Mouse (Mus musculus) limb, embryonic 12.5 days (tissue): ENCODE data around the gene Sema6d. TPM values are rescaled to one million over a fixed set of nuclear protein-coding genes. Genes with fewer than 3 reads are reported as not detected.

Experiments used
- ATAC-seq: fragments of 200-750 bp; cut with Nextera tagmentation; 2 replicates; pipeline ENCODE4 v1.8.0; 2017; ENCODE audit warnings: low read depth, moderate TSS enrichment; ENCODE audit not compliant: insufficient number of reproducible peaks, insufficient read depth, low FRiP score, low TSS enrichment
- H3K27ac ChIP-seq: fragments of 300-500 bp; sonication (generic); 2 replicates; pipeline ENCODE4 v1.5.1; 2016; ENCODE audit warnings: mild to moderate bottlenecking, moderate library complexity
- H3K27me3 ChIP-seq: fragments of 300-500 bp; sonication (generic); 2 replicates; pipeline ENCODE4 v1.6.1; 2016; ENCODE audit warnings: mild to moderate bottlenecking, moderate library complexity
- H3K36me3 ChIP-seq: fragments of 300-500 bp; sonication (generic); 2 replicates; pipeline ENCODE4 v1.6.1; 2016; ENCODE audit warnings: mild to moderate bottlenecking, moderate library complexity
- H3K4me1 ChIP-seq: fragments of 300-500 bp; sonication (generic); replicated peaks from 2 replicates; pipeline ENCODE4 v1.6.1; 2016
- H3K4me2 ChIP-seq: fragments of 300-500 bp; sonication (generic); 2 replicates; pipeline ENCODE4 v1.6.1; 2016; ENCODE audit warnings: mild to moderate bottlenecking, moderate library complexity
- H3K4me3 ChIP-seq: fragments of 300-500 bp; sonication (generic); replicated peaks from 2 replicates; pipeline ENCODE4 v1.5.1; 2016; ENCODE audit warnings: mild to moderate bottlenecking
- H3K9ac ChIP-seq: fragments of 300-500 bp; sonication (generic); replicated peaks from 2 replicates; pipeline ENCODE4 v1.6.1; 2016; ENCODE audit warnings: mild to moderate bottlenecking, moderate library complexity
- H3K9me3 ChIP-seq: fragments of 300-500 bp; sonication (generic); 2 replicates; pipeline ENCODE4 v1.6.1; 2016; ENCODE audit warnings: mild to moderate bottlenecking, moderate library complexity
- WGBS: fragments of 180-500 bp; shearing (Covaris S2); methylation state at CpG from one replicate; pipeline ENCODE4 v1.1.7; 2016; 5-methylcytosine and 5-hydroxymethylcytosine counted together
- polyA plus RNA-seq: library from polyadenylated mRNA; unstranded; fragments of >200 nt; fragmentation: Nextera tagmentation; extraction: Ambion mirVana; gene quantifications from 2 replicates; pipeline ENCODE4 v1.2.1, GENCODE M21; 2016

Sema6d gene
- polyA plus RNA-seq, 1 experiment from 2014 or later, result 6.7 TPM

DNA sequence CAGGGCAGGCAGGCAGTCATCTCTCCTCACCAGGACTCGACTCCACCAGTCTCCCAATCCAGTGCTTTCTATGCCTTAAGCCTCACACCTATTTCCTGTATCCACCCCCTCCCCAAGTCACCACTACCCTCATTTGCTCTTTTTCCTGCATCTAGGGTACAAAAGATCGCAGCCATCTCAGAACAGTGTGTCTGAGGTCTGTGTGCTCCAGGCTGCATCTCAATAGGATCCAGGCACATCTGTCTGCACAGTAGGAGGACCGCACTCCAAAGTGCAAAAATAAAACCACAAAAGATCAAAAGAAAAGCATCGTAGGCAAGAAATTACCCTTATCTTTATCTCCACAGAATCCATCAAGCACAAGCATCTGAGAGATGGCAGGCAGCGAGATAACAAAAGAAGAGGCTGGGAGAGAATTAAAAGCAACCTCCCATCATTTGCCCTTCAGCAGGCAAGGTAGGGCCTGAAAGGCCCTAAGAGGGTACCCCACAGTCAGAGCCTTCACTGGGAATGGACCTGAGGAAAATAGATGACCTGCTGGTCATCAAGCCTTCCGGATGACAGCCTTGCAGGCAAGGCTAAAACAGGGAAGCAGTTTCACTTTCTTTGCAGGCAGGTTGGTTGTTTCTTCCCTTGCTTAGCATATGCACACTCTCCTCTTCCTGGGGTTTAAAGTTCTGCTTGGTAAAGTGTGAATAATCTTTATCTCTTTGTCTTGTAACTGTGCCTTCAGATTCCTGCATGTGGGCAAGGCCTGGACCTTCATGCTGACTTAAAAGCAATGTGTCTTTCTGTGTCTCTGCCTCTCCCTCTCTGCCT lies 145.7 kb downstream of the Sema6d start:
- Histone ChIP-seq H3K9me3 (no peaks in the 10 kb centered on the region), H3K27ac (no peak overlapping the region), H3K9ac (no peak overlapping the region), H3K27me3 (no peaks in the 10 kb centered on the region), H3K4me3 (no peak overlapping the region), H3K4me1 (no peaks in the 10 kb centered on the region), H3K4me2 (no peak overlapping the region), H3K36me3 (no peaks in the 10 kb centered on the region)
- WGBS, result 46% methylated on average over 6 of the region's 6 CpGs
- ATAC-seq, result no peak

DNA sequence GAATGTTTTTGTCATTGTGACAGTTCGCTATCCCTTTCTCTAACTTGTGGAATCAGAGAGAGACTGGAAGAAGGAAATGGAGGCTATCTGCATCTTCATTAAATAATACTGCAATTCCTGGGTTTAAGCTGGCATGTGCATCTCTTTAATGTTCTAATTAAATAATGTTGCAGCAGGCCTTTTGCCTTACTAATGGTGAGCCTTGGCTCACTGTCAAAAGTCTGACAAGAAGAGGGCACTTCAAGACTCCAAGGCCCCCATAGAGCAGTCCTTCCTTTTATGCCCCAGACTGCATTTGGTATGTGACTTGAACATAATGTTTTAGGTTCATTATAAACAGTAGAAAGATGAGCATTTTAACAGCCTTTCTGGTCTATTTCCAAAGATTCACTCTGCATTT lies 147.1 kb downstream of the Sema6d start:
- no peak overlapping the region for H3K27ac ChIP-seq
- 88% methylated on average over 1 of the region's 1 CpGs for WGBS
- no peak for ATAC-seq
- no peaks in the 10 kb centered on the region for H3K36me3 ChIP-seq
- no peak overlapping the region for H3K9ac ChIP-seq
- no peaks in the 10 kb centered on the region for H3K27me3 ChIP-seq
- no peak overlapping the region for H3K4me3 ChIP-seq
- H3K9me3 ChIP-seq, result no peaks in the 10 kb centered on the region
- H3K4me2 ChIP-seq, result no peak overlapping the region
- no peaks in the 10 kb centered on the region for H3K4me1 ChIP-seq

- no peaks in the 10 kb centered on the region for H3K9me3 ChIP-seq
- H3K27ac ChIP-seq, result no peak overlapping the region
- ATAC-seq, result no peak
- WGBS, result 72% methylated on average over 1 of the region's 1 CpGs
- H3K27me3 ChIP-seq, result no peaks in the 10 kb centered on the region
- no peak overlapping the region for H3K4me3 ChIP-seq
- H3K4me1 ChIP-seq, result no peaks in the 10 kb centered on the region
- no peaks in the 10 kb centered on the region for H3K36me3 ChIP-seq
- no peak overlapping the region for H3K4me2 ChIP-seq
- H3K9ac ChIP-seq, result no peak overlapping the region
Observed at GRCm38 (mm10) chr2:124243608-124244007, 153.8 kb downstream of the Sema6d start.

DNA sequence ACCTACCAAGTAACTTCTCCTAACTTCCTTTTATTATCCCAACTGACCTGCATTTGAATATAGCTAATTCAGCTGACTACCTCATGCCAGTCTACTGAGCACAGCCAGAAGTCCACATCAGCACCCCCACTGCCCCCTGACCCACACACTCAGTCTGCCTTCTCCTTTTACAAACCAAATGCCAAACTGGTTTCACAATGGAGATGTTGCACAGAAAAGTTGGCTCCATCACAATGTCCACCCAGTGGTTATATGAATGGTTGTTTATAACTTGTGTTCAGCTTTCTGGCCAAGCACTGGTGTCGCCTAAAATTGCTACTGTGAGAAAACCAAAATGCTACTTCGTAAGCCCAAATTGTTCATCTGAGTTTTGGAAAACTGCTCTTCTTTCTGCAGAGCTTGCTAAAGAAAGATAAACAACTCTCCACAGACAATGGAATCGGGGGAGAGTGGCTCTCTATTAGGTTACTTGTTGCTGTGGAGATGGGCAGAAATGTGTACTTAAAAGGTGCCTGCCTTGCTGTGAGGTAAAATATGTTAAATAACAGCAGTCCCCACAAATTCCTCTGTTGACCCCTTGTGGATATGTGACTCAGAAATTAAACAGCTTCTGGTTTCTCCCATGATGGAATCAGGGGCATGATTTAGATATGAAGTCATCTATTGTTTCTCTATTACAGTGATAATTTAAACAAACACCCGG lies 154.9 kb downstream of the Sema6d start:
- Histone ChIP-seq H3K4me2 (no peak overlapping the region), H3K27me3 (no peaks in the 10 kb centered on the region), H3K27ac (no peak overlapping the region), H3K9ac (no peak overlapping the region), H3K9me3 (no peaks in the 10 kb centered on the region), H3K4me1 (no peaks in the 10 kb centered on the region), H3K4me3 (no peak overlapping the region), H3K36me3 (no peaks in the 10 kb centered on the region)
- no peak for ATAC-seq
- 89% methylated on average over 4 of the region's 4 CpGs for WGBS

DNA sequence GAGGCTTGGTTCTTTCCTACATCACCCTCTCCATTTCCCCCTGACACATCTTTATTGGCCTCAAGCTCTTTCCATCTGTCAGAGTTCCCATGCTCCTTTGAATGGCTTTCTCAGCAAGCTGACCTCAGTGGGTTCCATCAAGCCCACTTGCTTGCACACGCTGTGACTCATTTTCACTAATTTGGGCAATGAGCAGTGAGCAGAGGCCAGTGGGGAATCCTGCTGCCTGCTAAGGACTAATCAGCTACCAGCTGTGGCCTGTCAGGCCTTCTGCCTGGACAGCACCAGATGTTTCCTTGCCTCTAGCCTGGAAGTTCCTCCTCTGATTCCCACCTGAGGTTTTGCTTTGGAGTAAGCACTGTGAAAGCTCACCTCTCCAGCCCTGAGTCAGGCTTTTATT lies 168.3 kb downstream of the Sema6d start:
- Histone ChIP-seq H3K4me3 (no peak overlapping the region), H3K9me3 (no peaks in the 10 kb centered on the region), H3K27me3 (no peaks in the 10 kb centered on the region), H3K36me3 (no peaks in the 10 kb centered on the region), H3K27ac (no peak overlapping the region), H3K9ac (no peak overlapping the region), H3K4me1 (peaks cover 5% of the 10 kb centered on the region; the same call in 1 of the 2 replicates), H3K4me2 (no peak overlapping the region)
- WGBS, result 16% methylated on average over 1 of the region's 1 CpGs
- ATAC-seq, result no peak

GRCm38 (mm10) chr2:124264309-124264708 lies 174.5 kb downstream of the Sema6d start:
- Histone ChIP-seq H3K27ac (no peak overlapping the region), H3K4me3 (no peak overlapping the region), H3K36me3 (no peaks in the 10 kb centered on the region), H3K4me2 (no peak overlapping the region), H3K4me1 (no peaks in the 10 kb centered on the region), H3K9me3 (no peaks in the 10 kb centered on the region), H3K27me3 (no peaks in the 10 kb centered on the region), H3K9ac (no peak overlapping the region)
- ATAC-seq, result no peak
- WGBS, result 79% methylated on average over 3 of the region's 3 CpGs

DNA sequence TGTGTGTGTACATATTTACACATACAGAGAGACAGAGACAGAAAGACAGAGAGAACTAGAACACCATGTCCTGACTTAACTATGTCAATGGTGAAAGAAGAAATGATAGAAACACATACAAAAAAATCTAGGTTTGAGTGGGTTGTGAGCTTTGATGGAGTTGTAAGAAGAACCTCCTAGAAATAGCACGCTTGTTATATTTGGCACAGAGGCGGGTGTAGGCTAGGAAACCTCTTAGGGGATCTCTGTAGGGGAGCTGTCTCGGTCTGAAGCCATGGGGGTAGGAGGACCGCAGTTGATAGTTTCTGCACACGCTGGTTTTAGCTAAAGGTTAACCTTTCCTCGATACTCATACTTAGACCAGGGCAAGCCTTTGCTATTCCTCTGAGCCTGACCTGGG lies 181.4 kb downstream of the Sema6d start:
- H3K27ac ChIP-seq, result no peak overlapping the region
- H3K4me1 ChIP-seq, result no peaks in the 10 kb centered on the region
- H3K4me2 ChIP-seq, result no peak overlapping the region
- no peaks in the 10 kb centered on the region for H3K9me3 ChIP-seq
- H3K27me3 ChIP-seq, result no peaks in the 10 kb centered on the region
- whole genome bisulfite sequencing, result 85% methylated on average over 6 of the region's 6 CpGs
- H3K9ac ChIP-seq, result no peak overlapping the region
- H3K36me3 ChIP-seq, result no peaks in the 10 kb centered on the region
- no peak overlapping the region for H3K4me3 ChIP-seq
- ATAC-seq, result no peak

GRCm38 (mm10) chr2:124277492-124277891 lies 187.7 kb downstream of the Sema6d start:
- no peaks in the 10 kb centered on the region for H3K4me1 ChIP-seq
- WGBS, result 71% methylated on average over 1 of the region's 1 CpGs
- no peak overlapping the region for H3K4me3 ChIP-seq
- H3K9ac ChIP-seq, result no peak overlapping the region
- no peaks in the 10 kb centered on the region for H3K27me3 ChIP-seq
- no peaks in the 10 kb centered on the region for H3K9me3 ChIP-seq
- no peak for ATAC-seq
- H3K4me2 ChIP-seq, result no peak overlapping the region
- H3K36me3 ChIP-seq, result no peaks in the 10 kb centered on the region
- no peak overlapping the region for H3K27ac ChIP-seq

- H3K4me2 ChIP-seq, result no peak overlapping the region
Observed at GRCm38 (mm10) chr2:124285109-124285508, 195.3 kb downstream of the Sema6d start.

GRCm38 (mm10) chr2:124289356-124289755 lies 199.6 kb downstream of the Sema6d start:
- no peak overlapping the region for H3K4me2 ChIP-seq
- H3K4me3 ChIP-seq, result no peak overlapping the region
- H3K27ac ChIP-seq, result no peak overlapping the region
- WGBS, result 81% methylated on average over 2 of the region's 2 CpGs
- H3K9me3 ChIP-seq, result no peaks in the 10 kb centered on the region
- H3K9ac ChIP-seq, result no peak overlapping the region
- no peaks in the 10 kb centered on the region for H3K27me3 ChIP-seq
- no peaks in the 10 kb centered on the region for H3K4me1 ChIP-seq
- no peaks in the 10 kb centered on the region for H3K36me3 ChIP-seq
- ATAC-seq, result no peak

More at GRCm38 (mm10) chr2:124285109-124285508, 195.3 kb downstream of the Sema6d start:
- Histone ChIP-seq H3K9ac (no peak overlapping the region), H3K9me3 (no peaks in the 10 kb centered on the region), H3K27ac (no peak overlapping the region), H3K27me3 (no peaks in the 10 kb centered on the region), H3K4me1 (no peaks in the 10 kb centered on the region), H3K4me3 (no peak overlapping the region), H3K36me3 (no peaks in the 10 kb centered on the region)
- ATAC-seq, result no peak
- WGBS, result 93% methylated on average over 2 of the region's 2 CpGs

- no peaks in the 10 kb centered on the region for H3K4me1 ChIP-seq
- no peaks in the 10 kb centered on the region for H3K27me3 ChIP-seq
- no peak for ATAC-seq
- H3K27ac ChIP-seq, result no peak overlapping the region
- no peak overlapping the region for H3K4me2 ChIP-seq
- no peaks in the 10 kb centered on the region for H3K36me3 ChIP-seq
- no peak overlapping the region for H3K4me3 ChIP-seq
- no peak overlapping the region for H3K9ac ChIP-seq
- WGBS, result 91% methylated on average over 3 of the region's 3 CpGs
- no peaks in the 10 kb centered on the region for H3K9me3 ChIP-seq
Observed at GRCm38 (mm10) chr2:124291145-124291544, 201.4 kb downstream of the Sema6d start.
